In the genomic region with DNA sequence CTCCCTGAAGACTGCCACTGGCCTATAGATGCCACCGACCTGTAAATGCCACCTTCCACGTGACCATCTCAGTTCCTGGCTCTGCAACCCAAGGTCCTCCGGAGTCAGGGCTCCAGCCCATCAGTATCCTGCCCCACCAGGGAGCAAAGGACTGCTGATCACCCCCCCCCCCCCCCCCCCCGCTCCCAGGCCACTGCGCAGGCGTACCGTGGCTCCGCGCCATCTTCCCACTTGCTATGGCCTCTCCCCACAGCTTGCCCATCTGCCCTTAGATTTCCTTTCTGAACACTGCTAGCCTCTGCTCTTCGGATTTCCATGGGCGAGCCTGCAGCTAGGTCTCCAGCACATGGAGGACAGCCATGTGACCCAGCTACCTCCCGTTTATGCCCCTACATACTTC, we compare ENCODE assay signal across 32 mouse cellular contexts. TPM values are rescaled to one million over a fixed set of nuclear protein-coding genes. Genes with fewer than 3 reads are reported as not detected.
A peak's percentile ranks its signal among the peaks of the same experiment; 100 is the strongest.
DNase-seq lines count a peak whose midpoint lies in the region; ATAC-seq lines count a peak whose summit lies in the region.
"Had no signal": no experiment of that assay in that cellular context is flagged by ENCODE, and none has a peak within 500 bp of the region (broad histone marks: within the 10 kb centered on the region; RNA-seq: fewer than 3 reads in every experiment).

No protein-coding gene starts in this region.

- ATAC-seq in midbrain, embryonic 15.5 days (replicated peaks), result no peak
- ATAC-seq in megakaryocyte, adult 5-6 weeks (ENCODE audit: poor library complexity, severe bottlenecking), result no peak
- ATAC-seq: forebrain, embryonic 15.5 days had no signal

- H3K9ac ChIP-seq in midbrain, embryonic 15.5 days, result no peak overlapping the region
- H3K9ac ChIP-seq: forebrain, embryonic 15.5 days; heart, embryonic 13.5 days; hindbrain, embryonic 12.5 days; liver, embryonic 15.5 days; lung, embryonic 15.5 days had no signal

- peaks cover 33% of the 10 kb centered on the region for H3K4me1 ChIP-seq in midbrain, embryonic 10.5 days
- H3K4me1 ChIP-seq in midbrain, embryonic 15.5 days, result 0 out of 2 replicates have a peak, but pooled peaks cover 6% of the 10 kb centered on the region
- H3K4me1 ChIP-seq in brown adipose tissue, adult 24 weeks (ENCODE audit: control insufficient read depth, insufficient read depth, insufficient read length, low read length), result peaks cover 9% of the 10 kb centered on the region
- peaks cover 34% of the 10 kb centered on the region for H3K4me1 ChIP-seq in limb, embryonic 10.5 days
- H3K4me1 ChIP-seq: heart, embryonic 13.5 days; liver, embryonic 15.5 days had no signal

- no peaks in the 10 kb centered on the region for H3K9me3 ChIP-seq in midbrain, embryonic 10.5 days (replicated peaks)
- H3K9me3 ChIP-seq in midbrain, embryonic 15.5 days, result no peaks in the 10 kb centered on the region
- H3K9me3 ChIP-seq in limb, embryonic 10.5 days (replicated peaks), result no peaks in the 10 kb centered on the region
- H3K9me3 ChIP-seq: embryonic facial prominence, embryonic 10.5 days; forebrain, embryonic 15.5 days; heart, embryonic 13.5 days; hindbrain, embryonic 12.5 days; liver, embryonic 15.5 days; lung, embryonic 15.5 days had no signal

- no peak overlapping the region for H3K4me3 ChIP-seq in midbrain, embryonic 10.5 days
- no peak overlapping the region for H3K4me3 ChIP-seq in midbrain, embryonic 15.5 days
- H3K4me3 ChIP-seq in brown adipose tissue, adult 24 weeks (ENCODE audit: insufficient read depth, low read depth, low read length), result no peak overlapping the region
- H3K4me3 ChIP-seq in limb, embryonic 10.5 days, result no peak overlapping the region
- H3K4me3 ChIP-seq: embryonic facial prominence, embryonic 10.5 days; forebrain, embryonic 15.5 days; heart, embryonic 13.5 days; hindbrain, embryonic 12.5 days; liver, embryonic 15.5 days; lung, embryonic 15.5 days had no signal

- H3K36me3 ChIP-seq in midbrain, embryonic 10.5 days, result no peaks in the 10 kb centered on the region
- no peaks in the 10 kb centered on the region for H3K36me3 ChIP-seq in midbrain, embryonic 15.5 days (replicated peaks)
- no peaks in the 10 kb centered on the region for H3K36me3 ChIP-seq in limb, embryonic 10.5 days
- H3K36me3 ChIP-seq: embryonic facial prominence, embryonic 10.5 days; forebrain, embryonic 15.5 days; heart, embryonic 13.5 days; hindbrain, embryonic 12.5 days; liver, embryonic 15.5 days; lung, embryonic 15.5 days had no signal

- no peak overlapping the region for H3K4me2 ChIP-seq in midbrain, embryonic 15.5 days
- H3K4me2 ChIP-seq: forebrain, embryonic 15.5 days; heart, embryonic 13.5 days; hindbrain, embryonic 12.5 days; liver, embryonic 15.5 days; lung, embryonic 15.5 days had no signal

- DNase-seq in midbrain, embryonic 10.5 days (ENCODE audit: low spot score), result no peak
- peak; percentile 66 for DNase-seq in cerebellum, adult 9-10 months
- DNase-seq in limb, embryonic 10.5 days (ENCODE audit: low spot score), result no peak
- no peak for DNase-seq in retina, postnatal 1 day
- no peak for DNase-seq in gastrocnemius, postnatal 25 days
- DNase-seq: adrenal gland, postnatal 14 days; heart, postnatal 14 days; kidney, adult 8-10 months; kidney, postnatal 10 days; liver; lung, postnatal 36 days; right cerebral cortex, postnatal 25 days; spleen, adult 18-20 months; thymus, postnatal 14 days had no signal

- 86% methylated on average over 11 of the region's 12 CpGs for WGBS in midbrain, embryonic 10.5 days
- 89% methylated on average over 12 of the region's 12 CpGs for WGBS in midbrain, embryonic 15.5 days
- WGBS in limb, embryonic 10.5 days, result 87% methylated on average over 11 of the region's 12 CpGs

- H3K27ac ChIP-seq in midbrain, embryonic 10.5 days (replicated peaks), result 0 out of 2 replicates have a peak overlapping the region, but pooled peaks have one; percentile 65
- no peak overlapping the region for H3K27ac ChIP-seq in midbrain, embryonic 15.5 days
- H3K27ac ChIP-seq in brown adipose tissue, adult 24 weeks (replicated peaks; ENCODE audit: low read depth, low read length), result 0 out of 2 replicates have a peak overlapping the region, but pooled peaks have one; percentile 90
- H3K27ac ChIP-seq in limb, embryonic 10.5 days, result peak overlapping the region; percentile 7; the same call in 1 of the 2 replicates
- H3K27ac ChIP-seq: forebrain, embryonic 15.5 days; heart, embryonic 13.5 days; hindbrain, embryonic 12.5 days; liver, embryonic 15.5 days; lung, embryonic 15.5 days had no signal

- peaks cover 83% of the 10 kb centered on the region for H3K27me3 ChIP-seq in midbrain, embryonic 10.5 days (ENCODE audit: low read depth, poor library complexity, severe bottlenecking)
- peaks cover 33% of the 10 kb centered on the region for H3K27me3 ChIP-seq in midbrain, embryonic 15.5 days (replicated peaks)
- H3K27me3 ChIP-seq in limb, embryonic 10.5 days (ENCODE audit: low read depth, poor library complexity, severe bottlenecking), result peaks cover 59% of the 10 kb centered on the region

RNA-seq across cellular contexts. Expression of a gene that starts 5.7 kb away (rescaled TPM):
- polyA plus RNA-seq in midbrain, embryonic 10.5 days (2016; fragmentation: Nextera tagmentation; extraction: Ambion mirVana), result not detected in 2 replicates
- 0.05 TPM in 1 of 2 replicates, not detected in the other for polyA plus RNA-seq in midbrain, embryonic 15.5 days (2015; fragmentation: Nextera tagmentation; extraction: Ambion mirVana)
- polyA plus RNA-seq in brown adipose tissue, adult 24 weeks (2012; ENCODE audit: insufficient read depth, insufficient read length, missing spikeins), result 22.3 and 26.7 TPM in 2 replicates
- polyA plus RNA-seq in limb, embryonic 10.5 days (2016; fragmentation: Nextera tagmentation; extraction: Ambion mirVana), result not detected in 2 replicates
- total RNA-seq in gastrocnemius, postnatal 25 days (2021), result not detected
- not detected in 2 replicates for total RNA-seq in megakaryocyte, adult 5-6 weeks (2015)
- total RNA-seq in megakaryocyte, adult 5-6 weeks (2017), result not detected in 2 replicates
- total RNA-seq: granulocyte monocyte progenitor cell, adult 5-6 weeks; layer of hippocampus, postnatal 25 days had no signal
- polyA plus RNA-seq: embryonic facial prominence, embryonic 10.5 days; forebrain, embryonic 15.5 days; hindbrain, embryonic 12.5 days had no signal

RNA-seq across cellular contexts. Expression of a gene that starts 6.1 kb away (rescaled TPM):
- polyA plus RNA-seq in midbrain, embryonic 10.5 days (2016; fragmentation: Nextera tagmentation; extraction: Ambion mirVana), result not detected in 2 replicates
- not detected in 2 replicates for polyA plus RNA-seq in midbrain, embryonic 15.5 days (2015; fragmentation: Nextera tagmentation; extraction: Ambion mirVana)
- not detected in 2 replicates for polyA plus RNA-seq in brown adipose tissue, adult 24 weeks (2012; ENCODE audit: insufficient read depth, insufficient read length, missing spikeins)
- not detected in 2 replicates for polyA plus RNA-seq in limb, embryonic 10.5 days (2016; fragmentation: Nextera tagmentation; extraction: Ambion mirVana)
- total RNA-seq in gastrocnemius, postnatal 25 days (2021), result not detected
- not detected in 2 replicates for total RNA-seq in megakaryocyte, adult 5-6 weeks (2015)
- total RNA-seq in megakaryocyte, adult 5-6 weeks (2017), result not detected in 2 replicates
- total RNA-seq: adrenal gland, postnatal 14 days; gastrocnemius, adult 8-10 months; granulocyte monocyte progenitor cell, adult 5-6 weeks; heart, postnatal 14 days; layer of hippocampus, postnatal 25 days; left cerebral cortex, postnatal 14 days; neutrophil, adult 5-6 weeks had no signal
- polyA plus RNA-seq: brain, embryonic 14.5 days; C2C12; cortical plate, adult 2 months; embryonic facial prominence, embryonic 10.5 days; forebrain, embryonic 15.5 days; heart, embryonic 13.5 days; hindbrain, embryonic 12.5 days; intestine, embryonic 14.5 days; liver, embryonic 15.5 days; lung, embryonic 15.5 days had no signal

RNA-seq across cellular contexts. Expression of a gene that starts 49.5 kb away (rescaled TPM):
- polyA plus RNA-seq in midbrain, embryonic 10.5 days (2016; fragmentation: Nextera tagmentation; extraction: Ambion mirVana), result not detected in 2 replicates
- not detected in 2 replicates for polyA plus RNA-seq in midbrain, embryonic 15.5 days (2015; fragmentation: Nextera tagmentation; extraction: Ambion mirVana)
- polyA plus RNA-seq in brown adipose tissue, adult 24 weeks (2012; ENCODE audit: insufficient read depth, insufficient read length, missing spikeins), result not detected in 2 replicates
- polyA plus RNA-seq in limb, embryonic 10.5 days (2016; fragmentation: Nextera tagmentation; extraction: Ambion mirVana), result not detected in 2 replicates
- total RNA-seq in gastrocnemius, postnatal 25 days (2021), result not detected
- total RNA-seq in megakaryocyte, adult 5-6 weeks (2015), result not detected in 2 replicates
- not detected in 2 replicates for total RNA-seq in megakaryocyte, adult 5-6 weeks (2017)
- total RNA-seq: adrenal gland, postnatal 14 days; gastrocnemius, adult 8-10 months; granulocyte monocyte progenitor cell, adult 5-6 weeks; heart, postnatal 14 days; layer of hippocampus, postnatal 25 days; left cerebral cortex, postnatal 14 days; neutrophil, adult 5-6 weeks had no signal
- polyA plus RNA-seq: brain, embryonic 14.5 days; C2C12; cortical plate, adult 2 months; embryonic facial prominence, embryonic 10.5 days; forebrain, embryonic 15.5 days; heart, embryonic 13.5 days; hindbrain, embryonic 12.5 days; intestine, embryonic 14.5 days; liver, embryonic 15.5 days; lung, embryonic 15.5 days had no signal

Comparison
In these comparisons a context has a peak if more than half of its experiments do, and no peak if none do; other contexts are left out.
1. RNA of a gene that starts 5.7 kb away (polyA plus RNA-seq): 22.3 to 26.7 TPM in brown adipose tissue, adult 24 weeks; not detected in limb, embryonic 10.5 days, not detected in midbrain, embryonic 10.5 days and 0.05 TPM in midbrain, embryonic 15.5 days; every median in the first group is over 10 times any median in the second.